Mouse (Mus musculus) ES-E14 (cell line): ENCODE measurements around the gene Gys2. TPM values are rescaled to one million over a fixed set of nuclear protein-coding genes. Genes with fewer than 3 reads are reported as not detected.
A peak's percentile ranks its signal among the peaks of the same experiment; 100 is the strongest.
"Not testable (repeated sequence)": the region's sequence is repeated elsewhere in the genome, so short reads cannot be mapped to it uniquely, and the experiment has no call there.

Source experiments
- DNase-seq: peaks from one replicate; pipeline ENCODE4 v3.0.0-alpha.2; 2013; ENCODE audit warnings: low read depth, low spot score
- H3K27ac ChIP-seq: 2 replicates; pipeline ENCODE4 v1.5.1; 2012; ENCODE audit warnings: low read depth, mild to moderate bottlenecking, low read length, moderate library complexity, mixed read lengths; ENCODE audit not compliant: poor library complexity, insufficient read depth, severe bottlenecking
- H3K36me3 ChIP-seq: 2 replicates; pipeline ENCODE4 v1.6.1; 2012; ENCODE audit warnings: mild to moderate bottlenecking, low read length, moderate library complexity, mixed read lengths; ENCODE audit not compliant: control insufficient read depth, poor library complexity, insufficient read depth, severe bottlenecking
- H3K4me1 ChIP-seq, 2 experiments: fragments of 150-350 bp in 1 of 2; sonication (generic) in 1 of 2; 2 replicates each; pipeline ENCODE4 v1.6.1; 2012; ENCODE audit warnings: low read length in 2 of 2, mild to moderate bottlenecking in 1 of 2, mixed read lengths in 1 of 2; ENCODE audit not compliant: control insufficient read depth in 2 of 2, insufficient read depth in 2 of 2, poor library complexity in 1 of 2
- H3K4me3 ChIP-seq, 2 experiments: fragments of 150-350 bp in 1 of 2; sonication (generic) in 1 of 2; 2 replicates each; pipeline ENCODE4 v1.5.1; 2012; ENCODE audit warnings: low read length in 2 of 2, low read depth in 1 of 2, mild to moderate bottlenecking in 1 of 2, mixed read lengths in 1 of 2; ENCODE audit not compliant: insufficient read depth in 1 of 2, poor library complexity in 1 of 2, severe bottlenecking in 1 of 2
- H3K9ac ChIP-seq: 2 replicates; pipeline ENCODE4 v1.6.1; 2012; ENCODE audit warnings: low read depth, mild to moderate bottlenecking, low read length, mixed read lengths; ENCODE audit not compliant: poor library complexity, insufficient read depth, severe bottlenecking
- H3K9me3 ChIP-seq: fragments of 150-350 bp; sonication (generic); 2 replicates; pipeline ENCODE4 v1.6.1; 2012; ENCODE audit warnings: low read depth, mild to moderate bottlenecking, low read length; ENCODE audit not compliant: control insufficient read depth, insufficient read depth
- CHD2 ChIP-seq: IDR thresholded peaks from 2 replicates; pipeline ENCODE4 v1.6.1; 2014; ENCODE audit warnings: mild to moderate bottlenecking, low read depth, low read length, inconsistent platforms
- HCFC1 ChIP-seq: IDR thresholded peaks from 2 replicates; pipeline ENCODE4 v1.6.1; 2012; ENCODE audit warnings: low read length, inconsistent platforms, borderline replicate concordance; ENCODE audit not compliant: insufficient read depth
- MAFK ChIP-seq: IDR thresholded peaks from 2 replicates; pipeline ENCODE4 v1.6.1; 2014; ENCODE audit warnings: mild to moderate bottlenecking, low read depth, low read length, inconsistent platforms; ENCODE audit not compliant: insufficient read depth
- ZC3H11A ChIP-seq: IDR thresholded peaks from 2 replicates; pipeline ENCODE4 v1.6.1; 2012; ENCODE audit warnings: low read depth, mild to moderate bottlenecking, inconsistent platforms, low read length, borderline replicate concordance
- ZNF384 ChIP-seq: IDR thresholded peaks from 2 replicates; pipeline ENCODE4 v1.6.1; 2012; ENCODE audit warnings: low read depth, low read length, inconsistent platforms
- in situ Hi-C, 2 experiments: fragments of 600-800 bp; cut with MboI; formaldehyde crosslinking; loops; one replicate each; pipeline ENCODE4 v1.15.1; 2025; ENCODE audit warnings: low sequenced_read_pairs in 2 of 2, inconsistent platforms in 1 of 2; ENCODE audit not compliant: unreplicated experiment in 2 of 2
- total RNA-seq: library from RNA; depleted of rRNA; stranded (reverse); fragments of 300-350 nt; gene quantifications from 2 replicates; pipeline ENCODE4 v1.2.3, GENCODE M21; 2012; rRNA removed

Gene Gys2
- not detected in 2 replicates for total RNA-seq

DNA sequence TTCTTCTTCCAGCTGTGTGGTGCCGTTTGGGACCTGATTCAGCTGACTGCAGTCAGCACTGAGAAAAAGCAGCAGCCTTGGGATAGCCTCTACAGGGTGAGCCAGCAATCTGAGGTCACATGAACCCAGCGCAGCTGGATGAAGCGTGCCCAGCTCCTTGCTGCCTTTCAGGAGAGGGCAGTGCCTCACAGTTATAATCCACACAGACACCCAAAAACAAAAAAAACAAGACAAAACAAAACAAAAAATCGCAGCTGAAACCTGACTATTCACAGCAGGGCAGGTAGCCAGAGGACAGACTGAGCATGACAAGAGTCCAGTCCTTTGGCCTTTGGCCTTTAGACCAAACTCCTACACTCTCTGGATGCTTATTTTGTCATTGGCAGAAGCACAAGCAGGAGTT is at the start of gene Gys2:
Gene Gys2 (minus strand): TSS at position 309 of the 403 bp plus-strand sequence.
- no peak within 1 kb of the TSS for H3K27ac ChIP-seq
- H3K4me3 ChIP-seq: no peak within 1 kb of the TSS
- TF ChIP-seq MAFK: no peak
- TF ChIP-seq ZC3H11A: no peak
- no peak for TF ChIP-seq HCFC1
- TF ChIP-seq CHD2: no peak
- no peak for TF ChIP-seq ZNF384
- no peaks in the 10 kb centered on the region; a peak in 1 of 4 replicates for H3K4me1 ChIP-seq
- H3K9ac ChIP-seq: no peak within 1 kb of the TSS
- in situ Hi-C loops: no loop called here
- no peak for DNase-seq
- H3K9me3 ChIP-seq: no peaks in the 10 kb centered on the region
- H3K36me3 ChIP-seq: no peaks in the 10 kb centered on the region

- TF ChIP-seq HCFC1 (no peak), CHD2 (no peak), ZC3H11A (no peak), MAFK (0 out of 2 replicates have a peak, but pooled peaks have one; percentile 13), ZNF384 (no peak)
- Histone ChIP-seq H3K9ac (no peak overlapping the region), H3K4me1 (no peaks in the 10 kb centered on the region), H3K27ac (no peak overlapping the region), H3K9me3 (no peaks in the 10 kb centered on the region), H3K36me3 (no peaks in the 10 kb centered on the region), H3K4me3 (no peak overlapping the region)
- in situ Hi-C loops: loop anchor here (5.0 to 10.0 kb wide), 2 partner anchors 203 to 211 kb away; no protein-coding TSS in a partner anchor
- DNase-seq: no peak
These were observed 48.7 kb upstream of the Gys2 start for GRCm38 (mm10) chr6:142521591-142522110.

GRCm38 (mm10) chr6:142519110-142519509 is 46.2 kb upstream of the Gys2 start:
- H3K4me3 ChIP-seq: no peak overlapping the region
- H3K9me3 ChIP-seq: no peaks in the 10 kb centered on the region
- peaks cover 0 to 5% of the 10 kb centered on the region in 2 experiments; a peak in 1 of 4 replicates for H3K4me1 ChIP-seq
- no peak for DNase-seq
- H3K36me3 ChIP-seq: no peaks in the 10 kb centered on the region
- H3K9ac ChIP-seq: no peak overlapping the region
- H3K27ac ChIP-seq: no peak overlapping the region
- TF ChIP-seq MAFK (no peak; the same call in 1 of the 2 replicates), CHD2 (no peak), ZNF384 (no peak), HCFC1 (no peak), ZC3H11A (peak; percentile 80)
- in situ Hi-C loops: loop anchor here in 1 of 2 experiments (10.0 kb wide), 1 partner anchor 144 kb away; no protein-coding TSS in a partner anchor

DNA sequence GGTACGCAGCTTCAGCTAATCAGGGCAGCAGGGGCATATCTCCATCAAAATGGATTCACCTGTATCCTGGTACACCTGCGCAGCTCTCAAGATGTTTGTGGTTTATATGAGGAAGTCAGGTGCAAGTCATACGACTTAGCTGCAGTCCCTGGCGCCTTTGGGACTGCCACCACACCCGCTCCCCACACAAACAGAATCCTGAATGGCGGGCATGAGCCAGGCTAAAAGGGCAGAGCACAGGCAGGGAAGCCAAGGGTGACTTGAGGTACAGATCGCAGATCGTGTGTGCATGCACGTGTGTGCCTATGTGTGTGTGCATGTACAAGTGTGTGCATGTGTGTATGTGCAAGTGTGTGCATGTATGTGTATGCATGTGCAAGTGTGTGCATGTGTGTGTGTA is 42.5 kb upstream of the Gys2 start:
- H3K36me3 ChIP-seq, DNase-seq, H3K4me3 ChIP-seq, H3K9me3 ChIP-seq, H3K9ac ChIP-seq, H3K27ac ChIP-seq: not testable (repeated sequence)
- H3K4me1 ChIP-seq: peaks cover 11 to 16% of the 10 kb centered on the region in 2 experiments
- in situ Hi-C loops: loop anchor here in 1 of 2 experiments (10.0 kb wide), 1 partner anchor 141 kb away; no protein-coding TSS in a partner anchor
